Mouse (Mus musculus) E14TG2a.4 (cell line): Measurements from ENCODE around the gene Mrpl34.

Source experiments
- CTCF ChIP-seq: conservative IDR thresholded peaks from 2 replicates; pipeline ENCODE4 v1.5.1; 2014; ENCODE audit warnings: low read length
- NANOG ChIP-seq: IDR thresholded peaks from 2 replicates; pipeline ENCODE4 v1.6.1; 2014; ENCODE audit warnings: borderline replicate concordance, low read length, mixed read lengths
- POU5F1 ChIP-seq: IDR thresholded peaks from 2 replicates; pipeline ENCODE4 v1.6.1; 2014; ENCODE audit warnings: low read length, borderline replicate concordance

DNA sequence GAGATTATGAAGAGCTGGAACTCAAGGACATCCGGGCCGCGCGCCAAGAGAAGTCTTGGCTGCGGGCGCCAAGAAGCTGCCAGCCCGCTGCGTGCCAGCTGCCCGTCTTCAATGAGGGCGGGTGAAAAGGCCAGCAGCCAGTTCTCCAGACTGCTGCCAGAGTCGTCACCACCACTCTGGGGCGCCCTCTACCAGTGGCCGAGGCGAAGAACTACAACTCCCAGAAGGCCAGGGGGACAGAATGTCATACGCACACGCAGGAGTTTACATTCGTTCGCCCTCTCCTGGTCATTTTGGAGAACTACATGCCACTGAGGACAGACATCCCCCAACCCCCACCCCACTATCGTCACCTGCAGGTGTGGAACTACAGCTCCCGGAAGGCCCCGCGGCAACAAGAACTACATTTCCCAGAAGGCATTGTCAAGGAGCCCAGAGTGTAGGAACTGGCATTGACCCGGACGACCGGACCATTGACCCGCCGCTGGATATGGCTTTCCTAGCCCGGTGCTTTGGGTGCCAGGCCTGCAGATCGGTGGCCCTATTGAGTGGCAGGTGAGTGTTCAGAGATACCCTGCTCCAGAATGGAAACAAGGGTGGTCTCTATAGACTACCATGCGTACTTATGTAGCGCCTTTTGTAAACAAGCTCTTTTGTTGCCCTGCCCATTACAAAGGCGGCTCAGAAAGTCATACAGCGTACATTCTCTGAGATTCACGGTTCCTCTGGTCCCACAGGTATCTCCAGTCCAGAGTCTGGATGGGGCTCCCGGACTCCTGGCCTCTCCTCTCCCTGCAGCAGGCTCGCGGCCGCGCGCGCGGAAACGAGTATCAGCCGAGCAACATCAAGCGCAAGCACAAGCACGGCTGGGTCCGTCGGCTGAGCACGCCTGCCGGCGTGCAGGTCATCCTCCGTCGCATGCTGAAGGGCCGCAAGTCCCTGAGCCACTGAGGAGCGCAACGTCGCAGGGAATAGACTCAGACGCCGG lies at the start of gene Mrpl34:
- TF ChIP-seq CTCF, result peak; percentile 93
- no peak for TF ChIP-seq POU5F1
- no peak for TF ChIP-seq NANOG
